Mouse (Mus musculus) embryonic facial prominence, embryonic 14.5 days (tissue): ENCODE measurements around the gene Atf6. TPM values are rescaled to one million over a fixed set of nuclear protein-coding genes. Genes with fewer than 3 reads are reported as not detected.

Experiments used
- ATAC-seq: fragments of 200-750 bp; cut with Nextera tagmentation; 2 replicates; pipeline ENCODE4 v1.8.0; 2017; ENCODE audit warnings: low read depth, moderate number of reproducible peaks, moderate TSS enrichment
- DNase-seq: peaks from one replicate; pipeline ENCODE4 v3.0.0-alpha.2; 2015; ENCODE audit warnings: low spot score
- H3K27ac ChIP-seq: fragments of 300-500 bp; sonication (generic); replicated peaks from 2 replicates; pipeline ENCODE4 v1.5.1; 2014; ENCODE audit warnings: low read depth, mild to moderate bottlenecking, low read length, moderate library complexity
- H3K27me3 ChIP-seq: fragments of 300-500 bp; sonication (generic); replicated peaks from 2 replicates; pipeline ENCODE4 v1.6.1; 2014; ENCODE audit warnings: low read length; ENCODE audit not compliant: control insufficient read depth, insufficient read depth
- H3K36me3 ChIP-seq: fragments of 300-500 bp; sonication (generic); 2 replicates; pipeline ENCODE4 v1.6.1; 2014; ENCODE audit warnings: low read length, mixed read lengths; ENCODE audit not compliant: control insufficient read depth, insufficient read depth
- H3K4me1 ChIP-seq: fragments of 300-500 bp; sonication (generic); 2 replicates; pipeline ENCODE4 v1.6.1; 2014; ENCODE audit warnings: antibody characterized with exemption, low read length; ENCODE audit not compliant: control insufficient read depth, insufficient read depth
- H3K4me2 ChIP-seq: fragments of 300-500 bp; sonication (generic); 2 replicates; pipeline ENCODE4 v1.6.1; 2014; ENCODE audit warnings: low read depth, mild to moderate bottlenecking, low read length, moderate library complexity, mixed read lengths
- H3K4me3 ChIP-seq: fragments of 300-500 bp; sonication (generic); 2 replicates; pipeline ENCODE4 v1.5.1; 2014; ENCODE audit warnings: low read depth, mild to moderate bottlenecking, low read length
- H3K9ac ChIP-seq: fragments of 300-500 bp; sonication (generic); 2 replicates; pipeline ENCODE4 v1.6.1; 2014; ENCODE audit warnings: low read depth, mild to moderate bottlenecking, low read length, moderate library complexity, mixed read lengths
- H3K9me3 ChIP-seq: fragments of 300-500 bp; sonication (generic); 2 replicates; pipeline ENCODE4 v1.6.1; 2016; ENCODE audit warnings: low read length; ENCODE audit not compliant: control insufficient read depth
- WGBS: fragments of 180-500 bp; shearing (Covaris S2); extraction: QIAGEN DNeasy Blood & Tissue Kit; methylation state at CpG from one replicate; pipeline ENCODE4 v1.1.7; 2014; 5-methylcytosine and 5-hydroxymethylcytosine counted together
- polyA plus RNA-seq: library from polyadenylated mRNA; unstranded; fragments of >200 nt; fragmentation: Nextera tagmentation; extraction: Ambion mirVana; gene quantifications from 2 replicates; pipeline ENCODE4 v1.2.1, GENCODE M21; 2014

Gene Atf6
- polyA plus RNA-seq, 1 experiment from 2014 or later = 10.8 TPM

DNA sequence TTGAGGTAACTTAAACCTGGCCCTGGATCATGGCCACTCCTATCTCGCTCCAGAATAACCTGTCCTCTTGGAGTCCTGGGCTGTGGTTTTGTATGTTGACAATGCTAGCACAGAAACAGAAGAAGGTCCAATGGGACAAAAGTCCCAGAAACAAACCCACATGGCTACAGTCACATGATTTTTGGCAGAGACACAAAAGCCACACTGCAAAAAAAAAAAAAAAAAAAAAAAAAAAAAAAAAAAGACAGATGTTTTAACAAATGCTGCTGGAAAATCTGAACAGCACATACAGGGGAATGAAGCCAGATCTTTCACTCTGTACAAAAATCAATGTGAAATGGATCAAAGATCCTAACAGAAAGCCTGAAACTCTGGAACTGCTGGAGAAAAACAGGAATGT, 105.9 kb downstream of the Atf6 start:
- no peak overlapping the region for H3K4me3 ChIP-seq
- H3K27ac ChIP-seq = no peak overlapping the region
- ATAC-seq = no peak
- no peak overlapping the region for H3K9ac ChIP-seq
- H3K27me3 ChIP-seq = no peaks in the 10 kb centered on the region
- H3K36me3 ChIP-seq = no peaks in the 10 kb centered on the region
- H3K4me2 ChIP-seq = no peak overlapping the region
- H3K4me1 ChIP-seq = no peaks in the 10 kb centered on the region
- WGBS = 90% methylated on average over 1 of the region's 1 CpGs
- DNase-seq = no peak
- H3K9me3 ChIP-seq = no peaks in the 10 kb centered on the region

DNA sequence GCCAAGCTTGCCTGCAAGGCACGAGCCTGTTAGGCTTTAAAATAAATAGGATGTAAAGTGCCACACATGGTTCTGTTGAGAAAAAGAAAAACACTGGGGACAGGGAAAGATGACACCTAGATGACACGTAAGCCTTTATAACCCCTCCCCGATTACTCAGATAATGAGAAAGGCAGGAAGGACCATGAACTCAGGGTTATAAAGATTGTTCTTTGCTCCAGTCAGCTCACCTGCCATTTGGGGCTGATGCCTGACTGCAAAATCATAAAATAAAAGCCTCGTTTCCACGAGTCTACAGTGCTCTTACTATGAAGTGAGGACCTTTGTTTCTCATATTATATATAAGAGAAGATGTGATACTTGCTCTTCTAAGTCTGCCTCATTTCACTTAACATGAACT, 114.0 kb downstream of the Atf6 start:
- DNase-seq = no peak
- Histone ChIP-seq H3K4me3 (no peak overlapping the region), H3K36me3 (no peaks in the 10 kb centered on the region), H3K27me3 (no peaks in the 10 kb centered on the region), H3K27ac (no peak overlapping the region), H3K9ac (no peak overlapping the region), H3K4me1 (no peaks in the 10 kb centered on the region), H3K9me3 (no peaks in the 10 kb centered on the region), H3K4me2 (no peak overlapping the region)
- 85% methylated on average over 5 of the region's 5 CpGs for WGBS
- no peak for ATAC-seq

GRCm38 (mm10) chr1:170751797-170752196, 115.8 kb downstream of the Atf6 start:
- no peaks in the 10 kb centered on the region for H3K9me3 ChIP-seq
- H3K27me3 ChIP-seq = no peaks in the 10 kb centered on the region
- H3K9ac ChIP-seq = no peak overlapping the region
- no peaks in the 10 kb centered on the region for H3K4me1 ChIP-seq
- H3K27ac ChIP-seq = no peak overlapping the region
- no peak for DNase-seq
- H3K36me3 ChIP-seq = no peaks in the 10 kb centered on the region
- H3K4me3 ChIP-seq = no peak overlapping the region
- 89% methylated on average over 7 of the region's 7 CpGs for WGBS
- no peak overlapping the region for H3K4me2 ChIP-seq
- ATAC-seq = no peak

DNA sequence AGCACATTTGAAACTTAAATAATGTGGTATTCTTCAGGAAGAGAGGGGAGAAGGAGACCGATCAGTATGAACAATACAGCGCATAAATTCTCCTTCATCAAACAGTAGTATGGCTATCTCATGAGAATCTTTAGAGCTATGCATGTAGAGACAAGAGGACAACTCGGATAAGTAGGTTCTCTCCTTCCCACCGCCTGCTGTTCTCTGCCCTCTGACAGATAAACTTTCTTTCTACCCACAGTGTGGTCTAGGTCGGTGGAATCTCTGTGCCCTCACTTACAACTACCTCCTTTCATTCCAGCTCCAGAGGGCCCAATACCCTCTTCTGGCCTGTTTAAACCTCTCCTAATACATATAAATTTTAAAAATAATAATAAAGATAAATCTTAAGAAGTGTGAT, 121.0 kb downstream of the Atf6 start:
- Histone ChIP-seq H3K4me3 (no peak overlapping the region), H3K27ac (no peak overlapping the region), H3K9me3 (no peaks in the 10 kb centered on the region), H3K4me2 (no peak overlapping the region), H3K27me3 (no peaks in the 10 kb centered on the region), H3K9ac (no peak overlapping the region), H3K4me1 (no peaks in the 10 kb centered on the region), H3K36me3 (0 out of 2 replicates have a peak, but pooled peaks cover 6% of the 10 kb centered on the region)
- 85% methylated on average over 5 of the region's 5 CpGs for WGBS
- ATAC-seq (no peak), DNase-seq (no peak)

GRCm38 (mm10) chr1:170741497-170742246, 125.9 kb downstream of the Atf6 start:
- WGBS = 72% methylated on average over 5 of the region's 5 CpGs
- Histone ChIP-seq H3K27me3 (no peaks in the 10 kb centered on the region), H3K4me3 (no peak overlapping the region), H3K36me3 (0 out of 2 replicates have a peak, but pooled peaks cover 6% of the 10 kb centered on the region), H3K27ac (no peak overlapping the region), H3K9ac (no peak overlapping the region), H3K4me1 (no peaks in the 10 kb centered on the region), H3K4me2 (no peak overlapping the region), H3K9me3 (no peaks in the 10 kb centered on the region)
- DNase-seq (no peak), ATAC-seq (no peak)

DNA sequence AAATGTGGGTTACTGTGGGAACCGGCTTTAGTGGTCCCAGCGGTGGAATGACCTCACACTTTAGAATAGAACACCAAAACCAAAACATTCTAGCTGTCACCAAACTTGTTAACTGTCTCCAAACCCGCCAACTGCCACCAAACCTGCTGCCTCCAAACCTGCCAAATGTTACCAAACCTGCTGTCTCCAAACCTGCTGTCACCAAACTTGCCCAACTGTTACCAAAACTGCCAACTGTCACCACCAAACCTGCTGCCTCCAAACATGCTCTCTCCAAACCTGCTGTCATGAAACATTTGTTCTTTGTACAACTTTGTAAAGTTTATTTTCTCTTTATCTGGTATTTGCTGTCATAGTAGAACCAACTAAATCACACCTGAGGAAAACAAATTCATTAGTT, 132.7 kb downstream of the Atf6 start:
- Histone ChIP-seq H3K4me1 (no peaks in the 10 kb centered on the region), H3K27me3 (no peaks in the 10 kb centered on the region), H3K36me3 (no peaks in the 10 kb centered on the region), H3K27ac (no peak overlapping the region), H3K4me3 (no peak overlapping the region), H3K9me3 (no peaks in the 10 kb centered on the region), H3K4me2 (no peak overlapping the region), H3K9ac (no peak overlapping the region)
- WGBS = 86% methylated on average over 3 of the region's 3 CpGs
- ATAC-seq = no peak
- no peak for DNase-seq

GRCm38 (mm10) chr1:170732596-170732890, 135.0 kb downstream of the Atf6 start:
- WGBS = 85% methylated on average over 2 of the region's 2 CpGs
- no peak overlapping the region for H3K4me3 ChIP-seq
- DNase-seq (no peak), ATAC-seq (no peak)
- H3K4me2 ChIP-seq = no peak overlapping the region
- no peak overlapping the region for H3K27ac ChIP-seq
- no peaks in the 10 kb centered on the region for H3K36me3 ChIP-seq
- no peaks in the 10 kb centered on the region for H3K4me1 ChIP-seq
- no peaks in the 10 kb centered on the region for H3K9me3 ChIP-seq
- H3K9ac ChIP-seq = no peak overlapping the region
- no peaks in the 10 kb centered on the region for H3K27me3 ChIP-seq

GRCm38 (mm10) chr1:170731865-170732595, 135.5 kb downstream of the Atf6 start:
- Histone ChIP-seq H3K4me3 (no peak overlapping the region), H3K27me3 (no peaks in the 10 kb centered on the region), H3K4me2 (no peak overlapping the region), H3K4me1 (no peaks in the 10 kb centered on the region), H3K27ac (no peak overlapping the region), H3K36me3 (no peaks in the 10 kb centered on the region), H3K9ac (no peak overlapping the region), H3K9me3 (no peaks in the 10 kb centered on the region)
- DNase-seq (no peak), ATAC-seq (no peak)
- WGBS = 84% methylated on average over 11 of the region's 11 CpGs
